Mouse (Mus musculus): ENCODE measurements at regions not wholly inside any gene's neighbourhood (a gene's known extent, or its start where the extent isn't known, plus 50 kb on each side); places are given as distances from the start of the nearest gene placed in this dataset.
A peak's percentile ranks its signal among the peaks of the same experiment; 100 is the strongest.

DNA sequence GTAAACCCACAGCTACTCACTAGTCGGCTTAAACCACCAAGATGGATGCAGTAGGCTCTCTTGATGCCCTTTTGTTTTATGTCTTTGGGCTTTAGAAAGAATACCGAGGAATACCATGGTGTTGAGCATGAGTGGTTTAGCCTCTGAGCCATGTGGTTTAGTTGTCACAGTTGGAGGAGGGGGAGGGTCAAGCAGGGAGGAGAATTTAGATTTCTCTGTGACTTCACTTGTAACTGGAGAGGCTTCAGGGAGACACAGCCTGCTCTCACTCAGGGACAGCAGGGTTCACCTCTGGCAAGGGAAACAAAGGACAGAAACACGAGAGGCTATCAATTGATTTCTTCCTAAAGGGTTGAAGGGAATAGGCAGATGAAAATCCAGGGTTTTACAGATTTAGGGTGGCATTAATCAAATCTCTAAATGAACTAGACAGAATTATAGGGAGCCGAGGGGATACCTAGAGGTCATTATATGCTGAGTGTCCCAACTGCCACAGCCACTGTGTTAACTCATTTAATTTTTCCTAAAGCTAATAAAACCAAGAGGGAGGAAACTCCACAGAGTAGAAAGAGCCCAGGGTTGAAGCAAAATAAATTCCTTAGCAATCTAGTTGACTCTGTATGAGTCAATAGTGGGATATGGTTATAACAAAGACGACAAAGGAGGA lies 2113.7 kb upstream of the 5930422O12Rik start:
- no peak overlapping the region for H3K27ac ChIP-seq (ENCODE audit: low read depth)
- H3K27me3 ChIP-seq (replicated peaks; ENCODE audit: control insufficient read depth, insufficient read depth, low read length): no peaks in the 10 kb centered on the region
- H3K9me3 ChIP-seq (ENCODE audit: control insufficient read depth, low read length): 0 out of 2 replicates have a peak, but pooled peaks cover 3% of the 10 kb centered on the region
- DNase-seq (ENCODE audit: low spot score) (no peak), ATAC-seq (replicated peaks; ENCODE audit: low FRiP score, low TSS enrichment, low read depth) (no peak)
- 52% methylated on average over 5 of the region's 5 CpGs for WGBS
- no peaks in the 10 kb centered on the region for H3K36me3 ChIP-seq (ENCODE audit: control insufficient read depth, insufficient read depth, low read length)
- no peak overlapping the region for H3K4me3 ChIP-seq (ENCODE audit: low read depth, low read length)
- H3K4me1 ChIP-seq (replicated peaks; ENCODE audit: control insufficient read depth, insufficient read depth, low read length): no peaks in the 10 kb centered on the region
- H3K4me2 ChIP-seq (ENCODE audit: low read length): no peak overlapping the region
- H3K9ac ChIP-seq (ENCODE audit: low read length): no peak overlapping the region

DNA sequence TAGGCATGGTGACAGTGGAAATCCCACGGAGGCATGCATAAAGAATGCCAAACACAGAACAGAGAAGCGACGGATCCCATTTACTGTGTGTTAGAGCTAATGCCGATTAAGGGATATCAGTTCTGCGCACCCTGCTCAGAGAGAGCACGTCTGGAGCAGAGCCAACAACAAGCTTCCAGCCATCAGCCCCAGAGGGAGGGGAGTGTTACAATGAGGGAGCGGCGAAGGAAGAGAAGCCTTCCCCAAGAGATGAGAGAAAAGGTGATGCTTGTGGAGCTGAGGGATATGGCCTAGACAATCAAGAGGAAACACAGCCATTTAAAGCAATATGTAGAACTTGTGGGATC lies 2113.2 kb upstream of the 5930422O12Rik start:
- Histone ChIP-seq H3K9me3 (ENCODE audit: control insufficient read depth, low read length) (0 out of 2 replicates have a peak, but pooled peaks cover 3% of the 10 kb centered on the region), H3K4me2 (ENCODE audit: low read length) (no peak overlapping the region), H3K4me3 (ENCODE audit: low read depth, low read length) (no peak overlapping the region), H3K27me3 (replicated peaks; ENCODE audit: control insufficient read depth, insufficient read depth, low read length) (no peaks in the 10 kb centered on the region), H3K36me3 (ENCODE audit: control insufficient read depth, insufficient read depth, low read length) (no peaks in the 10 kb centered on the region), H3K27ac (ENCODE audit: low read depth) (no peak overlapping the region), H3K4me1 (replicated peaks; ENCODE audit: control insufficient read depth, insufficient read depth, low read length) (no peaks in the 10 kb centered on the region), H3K9ac (ENCODE audit: low read length) (no peak overlapping the region)
- ATAC-seq (replicated peaks; ENCODE audit: low FRiP score, low TSS enrichment, low read depth) (no peak), DNase-seq (ENCODE audit: low spot score) (no peak)
- 61% methylated on average over 8 of the region's 8 CpGs for WGBS

DNA sequence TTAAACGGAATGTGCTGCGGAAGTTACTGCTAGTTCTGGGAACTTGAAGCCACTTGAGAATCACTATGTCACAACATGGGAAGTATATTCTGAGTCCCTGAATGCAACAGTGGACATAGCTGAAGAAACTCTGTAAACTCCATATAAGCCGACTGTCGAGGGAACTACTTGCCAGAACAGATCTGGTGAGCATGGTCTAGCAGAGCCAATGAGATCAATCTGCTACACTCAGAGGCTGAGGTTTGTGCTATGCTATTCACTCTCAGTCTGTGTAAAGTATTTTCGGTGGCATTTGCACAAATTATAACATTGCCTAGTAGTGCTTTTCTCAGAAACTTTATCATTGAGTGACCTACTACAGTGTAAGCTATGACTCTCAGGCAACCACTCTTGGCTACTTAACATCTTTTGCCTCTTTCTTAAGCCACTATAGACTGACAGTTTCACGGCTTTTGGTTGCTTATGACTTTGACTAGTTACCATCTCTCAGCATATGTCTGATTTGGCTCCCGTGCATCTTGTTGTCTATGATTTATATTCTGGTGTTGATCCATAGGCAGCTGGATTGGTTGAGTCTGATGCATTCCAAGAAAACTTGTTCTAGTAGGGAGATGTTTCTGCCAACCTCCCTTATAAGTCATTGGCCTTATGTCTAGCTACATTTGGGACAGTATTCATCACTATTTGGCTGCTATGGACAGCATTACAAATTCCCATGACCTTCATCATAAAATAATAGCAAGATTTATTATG lies 2094.8 kb upstream of the 5930422O12Rik start:
- no peak for DNase-seq (ENCODE audit: low spot score)
- Histone ChIP-seq H3K27me3 (replicated peaks; ENCODE audit: control insufficient read depth, insufficient read depth, low read length) (no peaks in the 10 kb centered on the region), H3K36me3 (ENCODE audit: control insufficient read depth, insufficient read depth, low read length) (no peaks in the 10 kb centered on the region), H3K4me1 (replicated peaks; ENCODE audit: control insufficient read depth, insufficient read depth, low read length) (no peaks in the 10 kb centered on the region), H3K27ac (ENCODE audit: low read depth) (no peak overlapping the region), H3K4me3 (ENCODE audit: low read depth, low read length) (no peak overlapping the region), H3K9ac (ENCODE audit: low read length) (no peak overlapping the region), H3K4me2 (ENCODE audit: low read length) (no peak overlapping the region), H3K9me3 (ENCODE audit: control insufficient read depth, low read length) (no peaks in the 10 kb centered on the region)
- WGBS: 85% methylated on average over 7 of the region's 7 CpGs
- no peak for ATAC-seq (replicated peaks; ENCODE audit: low FRiP score, low TSS enrichment, low read depth)

DNA sequence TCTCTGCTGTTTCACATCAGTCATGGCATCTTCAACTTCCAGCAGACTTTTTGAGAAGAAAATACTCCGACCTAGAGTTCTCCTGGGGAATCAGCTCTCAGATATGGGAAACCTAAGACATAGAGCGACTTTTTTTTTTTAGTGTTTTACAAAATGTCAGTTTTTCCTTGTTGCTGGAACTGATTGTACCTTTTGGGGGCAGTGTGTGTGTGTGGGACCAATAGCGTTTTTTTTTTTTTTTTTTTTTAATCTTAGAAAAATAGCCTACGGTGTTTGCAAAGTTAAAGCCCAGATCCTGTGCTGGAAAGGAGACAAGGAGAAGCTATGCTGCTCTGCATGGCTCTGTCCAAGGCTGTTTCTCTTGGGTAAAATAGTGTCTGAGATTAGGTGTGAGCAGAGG lies 2080.0 kb upstream of the 5930422O12Rik start:
- no peak overlapping the region for H3K27ac ChIP-seq (ENCODE audit: low read depth)
- ATAC-seq (replicated peaks; ENCODE audit: low FRiP score, low TSS enrichment, low read depth): no peak
- H3K9me3 ChIP-seq (ENCODE audit: control insufficient read depth, low read length): no peaks in the 10 kb centered on the region
- H3K4me2 ChIP-seq (ENCODE audit: low read length): no peak overlapping the region
- H3K27me3 ChIP-seq (replicated peaks; ENCODE audit: control insufficient read depth, insufficient read depth, low read length): no peaks in the 10 kb centered on the region
- H3K4me1 ChIP-seq (replicated peaks; ENCODE audit: control insufficient read depth, insufficient read depth, low read length): no peaks in the 10 kb centered on the region
- H3K9ac ChIP-seq (ENCODE audit: low read length): no peak overlapping the region
- H3K4me3 ChIP-seq (ENCODE audit: low read depth, low read length): no peak overlapping the region
- no peaks in the 10 kb centered on the region for H3K36me3 ChIP-seq (ENCODE audit: control insufficient read depth, insufficient read depth, low read length)
- DNase-seq (ENCODE audit: low spot score): no peak
- WGBS: 83% methylated on average over 4 of the region's 4 CpGs

DNA sequence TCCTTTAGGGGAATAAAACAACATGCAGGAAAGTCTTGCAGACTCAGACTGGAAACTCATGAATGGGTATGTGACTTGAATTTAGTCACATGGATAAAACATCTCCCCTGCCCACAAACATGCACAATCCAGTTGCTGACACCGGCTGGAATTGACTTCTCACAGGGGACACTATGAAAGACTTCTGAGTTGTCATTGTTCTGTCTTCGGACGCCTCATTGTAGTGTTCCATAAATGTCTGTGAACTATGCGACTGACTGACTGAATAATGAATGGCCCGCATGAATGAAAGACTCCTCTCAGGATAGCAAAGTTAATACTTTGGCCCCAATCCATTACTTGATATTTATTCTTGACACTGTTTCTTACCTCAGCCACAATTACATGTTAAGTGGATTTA lies 2058.9 kb upstream of the 5930422O12Rik start:
- Histone ChIP-seq H3K36me3 (ENCODE audit: control insufficient read depth, insufficient read depth, low read length) (no peaks in the 10 kb centered on the region), H3K4me1 (replicated peaks; ENCODE audit: control insufficient read depth, insufficient read depth, low read length) (no peaks in the 10 kb centered on the region), H3K4me3 (ENCODE audit: low read depth, low read length) (no peak overlapping the region), H3K4me2 (ENCODE audit: low read length) (no peak overlapping the region), H3K9ac (ENCODE audit: low read length) (no peak overlapping the region), H3K27ac (ENCODE audit: low read depth) (no peak overlapping the region), H3K27me3 (replicated peaks; ENCODE audit: control insufficient read depth, insufficient read depth, low read length) (no peaks in the 10 kb centered on the region), H3K9me3 (ENCODE audit: control insufficient read depth, low read length) (no peaks in the 10 kb centered on the region)
- 84% methylated on average over 5 of the region's 5 CpGs for WGBS
- ATAC-seq (replicated peaks; ENCODE audit: low FRiP score, low TSS enrichment, low read depth) (no peak), DNase-seq (ENCODE audit: low spot score) (no peak)

DNA sequence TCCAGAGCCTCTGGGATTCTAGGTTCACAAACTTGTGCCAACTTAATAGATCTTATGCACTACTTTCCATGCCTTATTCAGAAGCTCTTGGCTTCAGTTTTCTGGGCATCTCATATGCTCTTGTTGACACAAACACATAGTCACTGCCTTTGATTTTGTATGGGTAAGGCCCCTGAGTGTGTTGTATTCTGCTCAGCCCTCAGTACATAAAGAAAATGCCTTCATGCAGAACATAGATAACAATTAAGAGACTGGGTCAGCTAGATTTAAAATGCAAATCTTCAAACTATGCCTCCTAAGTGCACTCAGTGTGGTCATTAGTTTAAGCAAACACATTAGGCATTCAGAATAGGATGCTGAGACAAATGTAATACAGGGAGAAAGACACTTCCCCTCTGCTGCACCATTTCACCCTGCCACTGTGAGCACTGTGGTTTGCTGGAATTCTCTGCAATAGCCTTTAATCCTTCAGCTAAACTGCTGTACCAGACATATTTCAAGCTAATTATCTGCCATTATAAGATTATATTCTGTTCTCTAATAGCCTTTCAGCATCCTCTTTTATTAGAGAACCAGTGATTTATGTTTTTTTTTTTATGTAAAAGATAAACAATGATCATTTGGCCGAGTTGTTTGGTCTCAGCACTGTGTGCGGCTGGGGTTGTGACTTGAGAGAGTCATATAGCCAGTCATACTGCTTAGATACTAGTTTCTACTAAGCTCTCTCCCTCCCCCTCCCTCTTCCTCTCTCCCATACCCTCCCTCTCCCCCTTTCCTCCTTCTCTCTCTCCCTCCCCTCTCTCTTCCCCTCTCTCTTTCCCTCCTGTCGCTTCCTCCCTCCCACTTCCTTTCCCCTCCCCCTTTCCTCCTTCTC lies 2058.1 kb upstream of the 5930422O12Rik start:
- no peaks in the 10 kb centered on the region for H3K27me3 ChIP-seq (replicated peaks; ENCODE audit: control insufficient read depth, insufficient read depth, low read length)
- no peaks in the 10 kb centered on the region for H3K9me3 ChIP-seq (ENCODE audit: control insufficient read depth, low read length)
- WGBS: 29% methylated on average over 3 of the region's 3 CpGs
- H3K4me1 ChIP-seq (replicated peaks; ENCODE audit: control insufficient read depth, insufficient read depth, low read length): no peaks in the 10 kb centered on the region
- DNase-seq (ENCODE audit: low spot score): peak; percentile 34
- no peaks in the 10 kb centered on the region for H3K36me3 ChIP-seq (ENCODE audit: control insufficient read depth, insufficient read depth, low read length)
- ATAC-seq (replicated peaks; ENCODE audit: low FRiP score, low TSS enrichment, low read depth): no peak
- H3K27ac ChIP-seq (ENCODE audit: low read depth): no peak overlapping the region
- H3K4me2 ChIP-seq (ENCODE audit: low read length): no peak overlapping the region
- H3K9ac ChIP-seq (ENCODE audit: low read length): no peak overlapping the region
- H3K4me3 ChIP-seq (ENCODE audit: low read depth, low read length): no peak overlapping the region

DNA sequence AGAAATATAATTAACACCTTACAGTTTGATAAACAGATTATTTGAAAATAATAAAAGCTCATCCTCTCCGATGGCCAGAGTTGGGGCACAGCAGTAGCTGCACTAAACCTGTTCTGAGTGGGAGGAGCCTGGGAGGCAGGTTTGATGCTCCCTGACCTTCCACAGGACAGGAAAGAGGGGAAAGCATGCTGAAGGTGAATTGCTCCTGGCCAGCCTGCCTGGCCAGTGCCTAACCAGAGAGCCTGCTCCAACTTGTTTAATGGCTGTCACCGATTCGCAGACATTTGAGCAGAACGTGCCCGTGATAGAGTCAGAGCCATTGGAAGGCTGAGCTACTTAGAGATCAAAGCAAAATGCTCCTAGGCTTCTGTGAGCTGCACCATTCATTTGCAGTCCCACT lies 2056.9 kb upstream of the 5930422O12Rik start:
- no peaks in the 10 kb centered on the region for H3K27me3 ChIP-seq (replicated peaks; ENCODE audit: control insufficient read depth, insufficient read depth, low read length)
- H3K4me2 ChIP-seq (ENCODE audit: low read length): no peak overlapping the region
- H3K9ac ChIP-seq (ENCODE audit: low read length): no peak overlapping the region
- H3K36me3 ChIP-seq (ENCODE audit: control insufficient read depth, insufficient read depth, low read length): no peaks in the 10 kb centered on the region
- DNase-seq (ENCODE audit: low spot score): no peak
- H3K4me1 ChIP-seq (replicated peaks; ENCODE audit: control insufficient read depth, insufficient read depth, low read length): no peaks in the 10 kb centered on the region
- H3K4me3 ChIP-seq (ENCODE audit: low read depth, low read length): no peak overlapping the region
- H3K9me3 ChIP-seq (ENCODE audit: control insufficient read depth, low read length): no peaks in the 10 kb centered on the region
- WGBS: 81% methylated on average over 5 of the region's 5 CpGs
- no peak for ATAC-seq (replicated peaks; ENCODE audit: low FRiP score, low TSS enrichment, low read depth)
- H3K27ac ChIP-seq (ENCODE audit: low read depth): no peak overlapping the region

DNA sequence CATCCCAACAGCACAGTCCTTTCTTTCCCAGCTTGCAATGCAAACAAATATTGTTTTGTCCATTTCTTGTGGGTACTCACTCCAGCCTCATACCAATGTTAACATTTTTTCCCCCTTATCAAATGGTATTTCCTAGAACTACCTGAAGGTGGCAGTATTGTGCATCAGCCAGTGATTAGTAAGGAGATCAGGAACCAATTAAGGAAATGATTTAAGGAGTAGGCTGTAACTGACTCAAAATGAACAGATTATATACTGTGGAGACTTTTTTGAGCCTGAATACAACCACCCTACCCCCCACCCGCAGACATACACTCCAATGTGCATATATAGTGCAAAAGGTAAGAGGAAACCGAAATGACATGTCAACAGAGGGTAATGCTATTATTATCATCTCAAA lies 2056.1 kb upstream of the 5930422O12Rik start:
- no peak for ATAC-seq (replicated peaks; ENCODE audit: low FRiP score, low TSS enrichment, low read depth)
- Histone ChIP-seq H3K27me3 (replicated peaks; ENCODE audit: control insufficient read depth, insufficient read depth, low read length) (no peaks in the 10 kb centered on the region), H3K4me3 (ENCODE audit: low read depth, low read length) (no peak overlapping the region), H3K4me1 (replicated peaks; ENCODE audit: control insufficient read depth, insufficient read depth, low read length) (no peaks in the 10 kb centered on the region), H3K9ac (ENCODE audit: low read length) (no peak overlapping the region), H3K27ac (ENCODE audit: low read depth) (no peak overlapping the region), H3K36me3 (ENCODE audit: control insufficient read depth, insufficient read depth, low read length) (no peaks in the 10 kb centered on the region), H3K9me3 (ENCODE audit: control insufficient read depth, low read length) (no peaks in the 10 kb centered on the region), H3K4me2 (ENCODE audit: low read length) (no peak overlapping the region)
- DNase-seq (ENCODE audit: low spot score): no peak
- 76% methylated on average over 2 of the region's 2 CpGs for WGBS

All from intestine, embryonic 14.5 days (tissue).